Mouse (Mus musculus) midbrain, embryonic 13.5 days (tissue): Measurements from ENCODE around the gene Tma7. TPM values are rescaled to one million over a fixed set of nuclear protein-coding genes. Genes with fewer than 3 reads are reported as not detected.

Experiments
- ATAC-seq: fragments of 200-750 bp; cut with Nextera tagmentation; 2 replicates; pipeline ENCODE4 v1.8.0; 2017; ENCODE audit warnings: mild to moderate bottlenecking, moderate TSS enrichment, moderate library complexity
- H3K27ac ChIP-seq: fragments of 300-500 bp; sonication (generic); 2 replicates; pipeline ENCODE4 v1.5.1; 2015; ENCODE audit warnings: inconsistent platforms, mild to moderate bottlenecking, moderate library complexity
- H3K27me3 ChIP-seq: fragments of 300-500 bp; sonication (generic); 2 replicates; pipeline ENCODE4 v1.6.1; 2015; ENCODE audit warnings: mild to moderate bottlenecking, inconsistent platforms
- H3K36me3 ChIP-seq: fragments of 300-500 bp; sonication (generic); 2 replicates; pipeline ENCODE4 v1.6.1; 2015; ENCODE audit warnings: mild to moderate bottlenecking, inconsistent platforms
- H3K4me1 ChIP-seq: fragments of 300-500 bp; sonication (generic); replicated peaks from 2 replicates; pipeline ENCODE4 v1.6.1; 2015; ENCODE audit warnings: inconsistent platforms
- H3K4me2 ChIP-seq: fragments of 300-500 bp; sonication (generic); replicated peaks from 2 replicates; pipeline ENCODE4 v1.6.1; 2015; ENCODE audit warnings: moderate library complexity, mild to moderate bottlenecking, inconsistent platforms
- H3K4me3 ChIP-seq: fragments of 300-500 bp; sonication (generic); replicated peaks from 2 replicates; pipeline ENCODE4 v1.5.1; 2015; ENCODE audit warnings: mild to moderate bottlenecking, inconsistent platforms
- H3K9ac ChIP-seq: fragments of 300-500 bp; sonication (generic); replicated peaks from 2 replicates; pipeline ENCODE4 v1.6.1; 2015; ENCODE audit warnings: mild to moderate bottlenecking, inconsistent platforms
- H3K9me3 ChIP-seq: fragments of 300-500 bp; sonication (generic); 2 replicates; pipeline ENCODE4 v1.6.1; 2016; ENCODE audit warnings: mild to moderate bottlenecking, inconsistent platforms
- WGBS: fragments of 180-500 bp; shearing (Covaris S2); methylation state at CpG from one replicate; pipeline ENCODE4 v1.1.7; 2015; 5-methylcytosine and 5-hydroxymethylcytosine counted together
- polyA plus RNA-seq: library from polyadenylated mRNA; unstranded; fragments of >200 nt; fragmentation: Nextera tagmentation; extraction: Ambion mirVana; gene quantifications from 2 replicates; pipeline ENCODE4 v1.2.1, GENCODE M21; 2015

Gene Tma7
- polyA plus RNA-seq, 1 experiment from 2014 or later: 724 TPM

- peaks cover 100% of the 10 kb centered on the region for H3K36me3 ChIP-seq
- no peak overlapping the region for H3K4me3 ChIP-seq
- H3K4me1 ChIP-seq: no peaks in the 10 kb centered on the region
- no peak overlapping the region for H3K4me2 ChIP-seq
- H3K27me3 ChIP-seq: no peaks in the 10 kb centered on the region
- H3K27ac ChIP-seq: no peak overlapping the region
- no peaks in the 10 kb centered on the region for H3K9me3 ChIP-seq
- H3K9ac ChIP-seq: no peak overlapping the region
- no peak for ATAC-seq
- 89% methylated on average over 7 of the region's 7 CpGs for WGBS
Observed at GRCm38 (mm10) chr9:109114871-109115270, 32.5 kb upstream of the Tma7 start.

DNA sequence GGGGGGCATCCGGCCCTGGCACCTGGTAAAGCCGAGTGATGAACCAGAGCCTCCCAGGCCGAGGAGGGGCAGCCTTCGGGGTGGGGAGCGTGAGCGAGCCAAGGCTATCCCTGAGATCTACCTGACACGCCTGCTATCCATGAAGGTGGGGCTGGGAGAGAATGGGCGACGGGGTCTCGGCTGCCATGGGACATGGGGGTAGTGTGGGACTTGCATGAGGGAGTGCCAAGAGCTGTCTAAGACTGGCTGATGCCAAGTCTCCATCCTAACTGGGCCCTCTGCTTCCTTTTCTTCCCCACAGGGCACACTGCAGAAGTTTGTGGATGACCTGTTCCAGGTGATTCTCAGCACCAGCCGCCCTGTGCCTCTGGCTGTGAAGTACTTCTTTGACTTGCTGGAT lies 31.9 kb upstream of the Tma7 start:
- Histone ChIP-seq H3K9me3 (no peaks in the 10 kb centered on the region), H3K27me3 (no peaks in the 10 kb centered on the region), H3K36me3 (peaks cover 100% of the 10 kb centered on the region), H3K4me1 (no peaks in the 10 kb centered on the region), H3K27ac (no peak overlapping the region), H3K4me3 (no peak overlapping the region), H3K4me2 (no peak overlapping the region), H3K9ac (no peak overlapping the region)
- no peak for ATAC-seq
- WGBS: 96% methylated on average over 11 of the region's 11 CpGs

DNA sequence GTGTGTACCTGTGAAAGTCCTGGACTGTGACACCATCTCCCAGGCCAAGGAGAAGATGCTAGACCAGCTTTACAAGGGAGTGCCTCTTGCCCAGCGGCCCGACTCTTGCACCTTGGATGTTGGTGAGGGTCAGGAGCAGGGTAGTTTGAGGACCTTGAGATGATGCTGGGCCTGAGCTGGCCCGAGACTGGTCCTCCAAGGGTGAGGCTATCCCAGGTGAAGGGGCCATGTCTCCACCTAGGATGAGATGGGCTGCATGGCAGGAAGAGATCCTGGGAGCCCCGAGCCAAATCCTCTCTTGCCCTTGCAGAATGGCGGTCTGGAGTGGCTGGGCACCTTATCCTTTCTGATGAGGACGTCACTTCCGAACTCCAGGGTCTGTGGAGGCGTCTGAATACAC lies 30.9 kb upstream of the Tma7 start:
- H3K9ac ChIP-seq: no peak overlapping the region
- no peak overlapping the region for H3K4me2 ChIP-seq
- WGBS: 93% methylated on average over 8 of the region's 8 CpGs
- H3K27me3 ChIP-seq: no peaks in the 10 kb centered on the region
- H3K4me3 ChIP-seq: no peak overlapping the region
- no peaks in the 10 kb centered on the region for H3K4me1 ChIP-seq
- ATAC-seq: no peak
- H3K27ac ChIP-seq: no peak overlapping the region
- no peaks in the 10 kb centered on the region for H3K9me3 ChIP-seq
- peaks cover 100% of the 10 kb centered on the region for H3K36me3 ChIP-seq

GRCm38 (mm10) chr9:109111591-109111990 lies 29.2 kb upstream of the Tma7 start:
- Histone ChIP-seq H3K4me3 (no peak overlapping the region), H3K4me1 (no peaks in the 10 kb centered on the region), H3K4me2 (no peak overlapping the region), H3K9ac (no peak overlapping the region), H3K36me3 (peaks cover 100% of the 10 kb centered on the region), H3K27me3 (no peaks in the 10 kb centered on the region), H3K27ac (no peak overlapping the region), H3K9me3 (no peaks in the 10 kb centered on the region)
- no peak for ATAC-seq
- WGBS: 91% methylated on average over 9 of the region's 9 CpGs

DNA sequence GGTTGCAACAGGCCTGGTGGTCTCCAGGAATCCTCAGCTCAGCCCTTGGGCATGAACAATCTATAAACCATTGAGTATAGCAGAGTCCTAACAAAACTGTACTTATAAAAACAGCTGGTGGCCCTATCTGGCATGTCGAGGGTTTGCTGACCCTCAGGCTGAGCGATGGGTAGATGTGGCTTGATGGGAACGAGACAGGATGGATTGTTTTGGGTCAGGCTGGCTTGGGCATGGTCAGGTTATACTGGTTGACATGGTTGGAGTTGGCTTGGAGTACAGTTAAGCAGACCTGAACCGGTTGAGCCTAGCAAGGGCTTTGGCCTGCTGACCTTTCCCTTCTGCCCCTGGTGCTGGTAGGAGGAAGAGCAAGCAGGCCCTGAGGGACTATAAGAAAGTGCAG lies 28.7 kb upstream of the Tma7 start:
- Histone ChIP-seq H3K4me2 (no peak overlapping the region), H3K9me3 (no peaks in the 10 kb centered on the region), H3K27me3 (no peaks in the 10 kb centered on the region), H3K9ac (no peak overlapping the region), H3K36me3 (peaks cover 100% of the 10 kb centered on the region), H3K27ac (no peak overlapping the region), H3K4me3 (no peak overlapping the region), H3K4me1 (no peaks in the 10 kb centered on the region)
- 90% methylated on average over 4 of the region's 4 CpGs for WGBS
- no peak for ATAC-seq

GRCm38 (mm10) chr9:109110240-109110639 lies 27.9 kb upstream of the Tma7 start:
- WGBS: 95% methylated on average over 11 of the region's 11 CpGs
- Histone ChIP-seq H3K4me1 (no peaks in the 10 kb centered on the region), H3K4me2 (no peak overlapping the region), H3K9ac (no peak overlapping the region), H3K4me3 (no peak overlapping the region), H3K36me3 (peaks cover 100% of the 10 kb centered on the region), H3K27me3 (no peaks in the 10 kb centered on the region), H3K27ac (no peak overlapping the region), H3K9me3 (no peaks in the 10 kb centered on the region)
- ATAC-seq: no peak

DNA sequence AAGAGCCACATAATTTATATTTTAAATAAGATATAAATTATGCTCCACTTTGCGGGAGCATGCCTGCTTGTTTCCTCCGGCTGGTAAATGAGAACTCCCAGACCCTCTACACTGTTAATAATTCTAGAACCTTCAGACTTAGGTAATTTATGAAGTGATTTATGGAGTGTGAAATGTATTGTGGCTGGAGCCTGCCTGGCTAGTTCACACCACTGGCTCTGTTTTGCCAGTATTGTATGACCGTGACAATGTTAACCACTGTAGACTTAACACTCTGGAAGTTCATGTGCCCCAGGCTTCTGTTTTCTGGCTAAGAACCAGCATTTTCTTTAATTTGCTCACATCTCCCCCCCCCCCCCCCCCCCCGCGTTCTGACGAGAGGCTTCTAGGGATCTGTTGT lies 25.0 kb upstream of the Tma7 start:
- no peak overlapping the region for H3K4me3 ChIP-seq
- no peak overlapping the region for H3K4me2 ChIP-seq
- ATAC-seq: no peak
- H3K9ac ChIP-seq: no peak overlapping the region
- H3K9me3 ChIP-seq: no peaks in the 10 kb centered on the region
- H3K27me3 ChIP-seq: no peaks in the 10 kb centered on the region
- peaks cover 100% of the 10 kb centered on the region for H3K36me3 ChIP-seq
- H3K27ac ChIP-seq: no peak overlapping the region
- peaks cover 11% of the 10 kb centered on the region for H3K4me1 ChIP-seq
- WGBS: 83% methylated on average over 6 of the region's 6 CpGs

DNA sequence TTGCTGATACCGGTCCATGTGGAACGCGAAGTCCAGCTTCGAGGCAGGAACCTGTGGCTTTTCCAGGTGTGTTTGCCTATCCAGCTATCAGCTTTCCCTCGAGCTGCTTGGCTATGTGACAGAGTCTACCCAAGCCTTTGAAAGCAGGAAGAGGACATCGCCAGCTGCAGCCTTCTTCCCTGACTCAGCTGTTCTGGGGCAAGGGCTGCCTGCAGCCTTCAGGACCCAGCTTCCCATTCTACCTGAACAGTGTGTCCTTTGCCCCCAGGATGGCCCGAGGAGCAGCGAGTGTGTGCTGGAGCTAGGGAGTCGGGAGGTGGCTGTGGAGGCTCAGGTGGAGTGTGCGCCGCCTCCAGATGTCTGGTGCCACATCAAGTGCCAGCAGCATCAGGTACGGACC lies 23.3 kb upstream of the Tma7 start:
- Histone ChIP-seq H3K9ac (no peak overlapping the region; the same call in 1 of the 2 replicates), H3K27me3 (no peaks in the 10 kb centered on the region), H3K9me3 (no peaks in the 10 kb centered on the region), H3K36me3 (peaks cover 100% of the 10 kb centered on the region), H3K4me2 (no peak overlapping the region), H3K4me1 (peaks cover 14% of the 10 kb centered on the region), H3K27ac (no peak overlapping the region), H3K4me3 (no peak overlapping the region)
- ATAC-seq: no peak
- WGBS: 98% methylated on average over 12 of the region's 12 CpGs

DNA sequence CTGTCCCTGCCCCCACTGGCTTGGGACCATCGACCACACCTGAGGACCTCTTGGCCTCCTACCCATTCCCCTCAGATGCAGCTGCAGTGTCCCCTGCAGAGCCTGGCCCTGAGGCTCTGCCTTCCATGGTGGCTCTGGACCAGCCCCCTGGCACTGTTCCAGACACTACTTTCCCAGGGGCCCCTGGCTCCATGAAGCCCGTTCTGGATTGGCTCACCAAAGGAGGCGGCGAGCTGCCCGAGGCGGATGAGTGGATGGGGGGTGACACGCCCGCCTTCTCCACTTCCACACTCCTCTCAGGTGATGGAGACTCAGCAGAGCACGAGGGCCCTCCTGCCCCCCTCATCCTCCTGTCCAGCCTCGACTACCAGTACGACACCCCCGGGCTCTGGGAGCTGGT lies 22.6 kb upstream of the Tma7 start:
- Histone ChIP-seq H3K4me1 (peaks cover 15% of the 10 kb centered on the region), H3K9me3 (no peaks in the 10 kb centered on the region), H3K36me3 (peaks cover 100% of the 10 kb centered on the region), H3K27ac (no peak overlapping the region), H3K4me2 (no peak overlapping the region), H3K27me3 (no peaks in the 10 kb centered on the region), H3K9ac (no peak overlapping the region), H3K4me3 (no peak overlapping the region)
- 82% methylated on average over 12 of the region's 12 CpGs for WGBS
- peak; percentile 32; the same call in 1 of the 2 replicates for ATAC-seq

- Histone ChIP-seq H3K9ac (peak overlapping the region; percentile 28; the same call in 1 of the 2 replicates), H3K27me3 (no peaks in the 10 kb centered on the region), H3K4me3 (no peak overlapping the region), H3K4me1 (peaks cover 24% of the 10 kb centered on the region), H3K27ac (no peak overlapping the region), H3K36me3 (peaks cover 100% of the 10 kb centered on the region), H3K4me2 (no peak overlapping the region), H3K9me3 (no peaks in the 10 kb centered on the region)
- no peak for ATAC-seq
- 94% methylated on average over 9 of the region's 9 CpGs for WGBS
Observed at GRCm38 (mm10) chr9:109104083-109104482, 21.7 kb upstream of the Tma7 start.

DNA sequence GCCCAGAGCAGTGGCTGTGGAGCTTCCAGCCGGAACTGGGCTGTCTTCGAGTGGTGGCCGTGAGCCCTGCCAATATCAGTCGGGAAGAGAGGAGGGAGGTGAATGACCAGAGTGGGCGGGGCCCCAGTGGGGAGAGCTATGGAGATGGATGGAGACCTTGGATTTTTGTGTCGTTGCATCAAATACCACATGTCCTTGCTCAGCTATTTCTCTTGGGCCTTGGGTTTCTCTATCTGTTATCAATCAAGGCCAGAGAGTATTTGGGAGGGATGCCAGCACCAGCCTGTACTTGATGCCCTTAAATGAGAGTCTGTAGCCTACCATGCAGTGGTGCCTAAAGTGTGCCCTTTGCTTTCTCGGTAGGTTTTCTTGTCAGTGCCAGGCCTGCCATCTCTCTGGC lies 20.9 kb upstream of the Tma7 start:
- ATAC-seq: no peak
- peaks cover 97% of the 10 kb centered on the region for H3K36me3 ChIP-seq
- 81% methylated on average over 7 of the region's 7 CpGs for WGBS

DNA sequence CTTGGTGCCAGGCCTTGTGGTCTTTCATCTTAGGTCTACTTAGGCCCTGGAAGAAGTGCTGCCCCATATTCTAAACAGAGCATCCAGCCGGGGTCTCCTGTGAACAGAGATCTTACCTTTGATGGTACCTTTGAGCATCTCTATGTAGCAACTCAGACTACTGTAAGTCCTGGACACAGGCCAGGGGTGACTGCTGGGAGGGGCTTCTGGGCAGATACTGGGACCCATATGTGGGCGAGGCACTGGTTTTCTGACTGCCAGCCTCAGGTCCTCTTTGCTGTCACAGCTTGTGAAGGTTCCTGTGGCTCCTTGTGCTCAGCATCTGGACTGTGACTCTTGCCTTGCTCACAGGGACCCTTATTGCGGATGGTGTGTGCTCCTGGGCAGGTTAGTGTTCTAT lies 20.2 kb upstream of the Tma7 start:
- H3K9me3 ChIP-seq: no peaks in the 10 kb centered on the region
- peaks cover 39% of the 10 kb centered on the region for H3K4me1 ChIP-seq
- peaks cover 90% of the 10 kb centered on the region for H3K36me3 ChIP-seq
- peak overlapping the region; percentile 19; the same call in 1 of the 2 replicates for H3K9ac ChIP-seq
- ATAC-seq: no peak
- H3K27ac ChIP-seq: no peak overlapping the region
- no peak overlapping the region for H3K4me2 ChIP-seq
- no peaks in the 10 kb centered on the region for H3K27me3 ChIP-seq
- 92% methylated on average over 3 of the region's 3 CpGs for WGBS
- H3K4me3 ChIP-seq: no peak overlapping the region

More for the DNA sequence above, 20.9 kb upstream of the Tma7 start:
- H3K27me3 ChIP-seq: no peaks in the 10 kb centered on the region
- H3K4me3 ChIP-seq: no peak overlapping the region
- H3K27ac ChIP-seq: no peak overlapping the region
- H3K4me2 ChIP-seq: no peak overlapping the region
- no peak overlapping the region for H3K9ac ChIP-seq
- peaks cover 32% of the 10 kb centered on the region for H3K4me1 ChIP-seq
- no peaks in the 10 kb centered on the region for H3K9me3 ChIP-seq

- no peak overlapping the region for H3K4me3 ChIP-seq
- no peak overlapping the region for H3K4me2 ChIP-seq
- H3K36me3 ChIP-seq: peaks cover 84% of the 10 kb centered on the region
- H3K9ac ChIP-seq: no peak overlapping the region
- H3K27me3 ChIP-seq: no peaks in the 10 kb centered on the region
- ATAC-seq: no peak
- WGBS: 90% methylated on average over 5 of the region's 5 CpGs
- peaks cover 45% of the 10 kb centered on the region for H3K4me1 ChIP-seq
- no peaks in the 10 kb centered on the region for H3K9me3 ChIP-seq
- no peak overlapping the region for H3K27ac ChIP-seq
Observed at GRCm38 (mm10) chr9:109101933-109102445, 19.6 kb upstream of the Tma7 start.
